18 mouse cellular contexts compared by ENCODE assay signal in the genomic region with DNA sequence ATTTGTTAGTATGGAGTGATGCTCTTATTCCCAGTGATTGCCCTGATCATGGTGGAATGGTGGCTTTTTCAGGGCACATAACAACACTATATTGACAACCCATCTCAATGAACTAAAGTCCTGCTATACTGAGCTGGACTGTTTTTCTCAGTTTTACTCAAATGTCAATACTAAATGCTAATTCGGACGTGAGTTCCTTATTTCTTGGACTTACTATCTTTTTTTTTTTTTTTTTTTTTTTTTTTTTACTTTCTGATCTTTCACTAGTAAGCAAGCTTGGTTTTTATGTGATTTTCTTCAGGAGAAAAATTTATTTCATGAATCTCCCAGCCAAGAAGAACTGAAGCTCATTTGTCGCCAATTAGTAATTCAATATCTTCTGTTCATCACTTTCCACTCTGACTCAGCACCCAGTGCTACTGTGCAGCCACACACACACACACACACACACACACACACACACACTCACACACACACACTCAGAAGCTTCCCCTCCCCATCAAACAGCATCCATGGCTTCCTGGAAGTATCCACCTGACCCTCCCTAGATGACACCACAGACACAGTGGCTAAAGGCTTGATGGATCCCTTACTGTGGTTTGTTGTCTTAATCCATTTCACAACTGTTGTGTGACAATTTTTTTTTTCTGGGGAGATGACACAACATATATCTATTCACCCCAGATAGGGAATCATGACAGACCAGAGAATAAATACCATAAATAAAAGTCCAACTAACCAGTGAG.
"Had no signal": no experiment of that assay in that cellular context is flagged by ENCODE, and none has a peak within 500 bp of the region (broad histone marks: within the 10 kb centered on the region; RNA-seq: fewer than 3 reads in every experiment).

No protein-coding gene starts in this region.

- H3K27me3 ChIP-seq: limb, embryonic 12.5 days; limb, embryonic 15.5 days; lung, embryonic 15.5 days; neural tube, embryonic 12.5 days; neural tube, embryonic 15.5 days had no signal

- ATAC-seq: intestine, postnatal 0 days; liver, postnatal 0 days had no signal

- H3K4me2 ChIP-seq: limb, embryonic 12.5 days; limb, embryonic 15.5 days; liver, embryonic 11.5 days; lung, embryonic 15.5 days; midbrain, embryonic 11.5 days; neural tube, embryonic 12.5 days; neural tube, embryonic 15.5 days had no signal

- H3K4me3 ChIP-seq: left cerebral cortex, adult 2 months; limb, embryonic 12.5 days; limb, embryonic 15.5 days; lung, embryonic 15.5 days; neural tube, embryonic 12.5 days; neural tube, embryonic 15.5 days had no signal

- DNase-seq: kidney, adult 2 months; kidney, postnatal 36 days; layer of hippocampus, postnatal 36 days; left cerebral cortex, postnatal 4 days; liver, postnatal 0 days; lung, postnatal 10 days; lung, postnatal 36 days; midbrain, embryonic 14.5 days; thymus, postnatal 25 days had no signal

- H3K36me3 ChIP-seq: limb, embryonic 12.5 days; limb, embryonic 15.5 days; lung, embryonic 15.5 days; neural tube, embryonic 12.5 days; neural tube, embryonic 15.5 days had no signal
